In the genomic region with DNA sequence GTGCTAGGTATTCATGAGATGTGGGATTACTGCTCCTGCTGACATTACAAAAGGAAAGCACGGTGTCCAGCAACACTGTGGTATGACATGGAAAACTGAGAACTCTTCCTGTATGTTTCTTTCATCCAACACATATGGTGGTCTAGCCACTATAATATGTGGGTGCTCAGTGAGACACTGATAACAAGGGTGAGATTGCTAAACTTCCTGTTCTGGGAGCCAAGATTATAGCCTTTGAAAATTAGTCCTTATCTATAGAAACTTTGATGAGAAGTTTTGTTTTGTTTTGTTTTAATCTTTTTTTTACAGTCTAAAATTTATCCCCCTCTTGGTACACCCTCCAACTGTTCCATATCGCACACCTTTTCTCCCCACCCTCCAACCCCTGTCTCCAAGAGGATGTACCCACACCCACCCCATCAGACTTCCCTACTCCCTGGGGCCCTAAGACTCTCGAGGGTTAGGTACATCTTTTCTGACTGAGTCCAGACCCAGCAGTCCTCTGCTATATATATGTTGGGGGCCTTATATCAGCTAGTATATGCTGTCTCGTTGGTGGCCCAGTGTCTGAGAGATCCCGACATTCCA, we compare ENCODE assay signal across 18 mouse cellular contexts.
"Had no signal": no experiment of that assay in that cellular context is flagged by ENCODE, and none has a peak within 500 bp of the region (broad histone marks: within the 10 kb centered on the region; RNA-seq: fewer than 3 reads in every experiment).

No protein-coding gene starts in this region.

- DNase-seq: kidney, adult 9 months; kidney, postnatal 14 days; kidney, postnatal 4 days; left cerebral cortex, postnatal 4 days; liver, postnatal 0 days; lung, embryonic 14.5 days; thymus, adult 18-20 months; thymus, postnatal 14 days; thymus, postnatal 4 days had no signal

- ATAC-seq: liver, postnatal 0 days; lung, postnatal 0 days; midbrain, embryonic 15.5 days had no signal

- H3K27ac ChIP-seq: limb, embryonic 12.5 days; limb, embryonic 15.5 days; liver, embryonic 14.5 days; macrophage; midbrain, embryonic 15.5 days; neural tube, embryonic 13.5 days had no signal

- H3K9ac ChIP-seq: limb, embryonic 12.5 days; limb, embryonic 15.5 days; liver, embryonic 14.5 days; liver, postnatal 0 days; lung, embryonic 14.5 days; midbrain, embryonic 15.5 days; neural tube, embryonic 13.5 days had no signal

- H3K4me1 ChIP-seq: limb, embryonic 15.5 days; midbrain, embryonic 15.5 days had no signal

- H3K36me3 ChIP-seq: limb, embryonic 12.5 days; limb, embryonic 15.5 days; midbrain, embryonic 15.5 days; neural tube, embryonic 13.5 days had no signal

- H3K4me2 ChIP-seq: limb, embryonic 12.5 days; limb, embryonic 15.5 days; liver, embryonic 11.5 days; lung, embryonic 14.5 days; midbrain, embryonic 15.5 days; neural tube, embryonic 13.5 days had no signal

- H3K9me3 ChIP-seq: limb, embryonic 12.5 days; limb, embryonic 15.5 days; midbrain, embryonic 15.5 days; neural tube, embryonic 13.5 days had no signal

- H3K27me3 ChIP-seq: limb, embryonic 12.5 days; limb, embryonic 15.5 days; midbrain, embryonic 15.5 days; neural tube, embryonic 13.5 days had no signal

- H3K4me3 ChIP-seq: limb, embryonic 12.5 days; limb, embryonic 15.5 days; midbrain, embryonic 15.5 days; myocyte; neural tube, embryonic 13.5 days had no signal
